Mouse (Mus musculus) cerebellum, postnatal 25 days (tissue): ENCODE results near the gene 4930453N24Rik.
A peak's percentile ranks its signal among the peaks of the same experiment; 100 is the strongest.

Experiments
- DNase-seq, 2 experiments: peaks; one replicate each; pipeline ENCODE4 v3.0.0; 2021; ENCODE audit warnings: mixed read lengths in 2 of 2

Gene 4930453N24Rik

GRCm38 (mm10) chr16:64721542-64721941, 49.4 kb downstream of the 4930453N24Rik start:
- DNase-seq, result no peak

GRCm38 (mm10) chr16:64719096-64719495, 51.9 kb downstream of the 4930453N24Rik start:
- DNase-seq, result no peak

- DNase-seq, result no peak
Measured at GRCm38 (mm10) chr16:64717814-64718213, 53.1 kb downstream of the 4930453N24Rik start.

DNA sequence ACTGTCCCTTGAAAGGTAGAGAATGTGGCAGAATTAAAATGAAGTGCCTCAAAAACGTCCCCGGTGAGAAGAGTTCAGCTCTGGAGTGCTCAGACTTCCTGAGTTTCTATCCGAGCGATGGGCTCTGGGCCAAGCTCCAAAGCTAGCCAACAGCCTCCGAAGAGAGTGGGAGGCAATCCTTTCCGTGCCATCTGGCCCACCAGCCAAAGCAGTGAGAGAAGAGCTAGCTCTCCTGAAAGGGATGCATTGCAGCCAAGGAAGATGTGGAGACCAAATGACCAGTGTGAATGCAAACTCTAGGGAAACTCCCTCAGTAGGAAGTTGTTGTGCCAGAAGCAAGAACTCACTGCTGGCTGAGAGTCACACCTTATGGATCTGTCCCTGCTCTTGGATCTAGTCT, 59.1 kb downstream of the 4930453N24Rik start:
- DNase-seq, result peak; percentile 89 to 92
